Mouse (Mus musculus): Measurements from ENCODE around the gene Ptprn2.

Gene Ptprn2

GRCm38 (mm10) chr12:116981315-116981714, 495.8 kb downstream of the Ptprn2 start:
- no peak for DNase-seq (ENCODE audit: low spot score)

GRCm38 (mm10) chr12:116989144-116989543, 503.6 kb downstream of the Ptprn2 start:
- DNase-seq (ENCODE audit: low spot score): peak; percentile 27

GRCm38 (mm10) chr12:117001546-117002148, 516.1 kb downstream of the Ptprn2 start:
- no peak for DNase-seq (ENCODE audit: low spot score)

GRCm38 (mm10) chr12:117016753-117017595, 531.5 kb downstream of the Ptprn2 start:
- no peak for DNase-seq (ENCODE audit: low spot score)

- DNase-seq (ENCODE audit: low spot score): no peak
These were observed 532.4 kb downstream of the Ptprn2 start for GRCm38 (mm10) chr12:117017912-117018311.

GRCm38 (mm10) chr12:117023235-117023634, 537.7 kb downstream of the Ptprn2 start:
- DNase-seq (ENCODE audit: low spot score): no peak

GRCm38 (mm10) chr12:117024916-117025315, 539.4 kb downstream of the Ptprn2 start:
- DNase-seq (ENCODE audit: low spot score): no peak

- peak; percentile 49 for DNase-seq (ENCODE audit: low spot score)
These were observed 540.2 kb downstream of the Ptprn2 start for GRCm38 (mm10) chr12:117025676-117026075.

GRCm38 (mm10) chr12:117027351-117027750, 541.8 kb downstream of the Ptprn2 start:
- DNase-seq (ENCODE audit: low spot score): no peak

- no peak for DNase-seq (ENCODE audit: low spot score)
These were observed 542.9 kb downstream of the Ptprn2 start for GRCm38 (mm10) chr12:117028333-117028961.

GRCm38 (mm10) chr12:117033172-117033571, 547.7 kb downstream of the Ptprn2 start:
- no peak for DNase-seq (ENCODE audit: low spot score)

- DNase-seq (ENCODE audit: low spot score): no peak
These were observed 549.0 kb downstream of the Ptprn2 start for GRCm38 (mm10) chr12:117034506-117034905.

GRCm38 (mm10) chr12:117035243-117035642, 549.7 kb downstream of the Ptprn2 start:
- DNase-seq (ENCODE audit: low spot score): peak; percentile 72

- no peak for DNase-seq (ENCODE audit: low spot score)
These were observed 553.9 kb downstream of the Ptprn2 start for GRCm38 (mm10) chr12:117039411-117039810.

- no peak for DNase-seq (ENCODE audit: low spot score)
These were observed 555.9 kb downstream of the Ptprn2 start for GRCm38 (mm10) chr12:117041409-117041808.

- no peak for DNase-seq (ENCODE audit: low spot score)
These were observed 557.2 kb downstream of the Ptprn2 start for GRCm38 (mm10) chr12:117042706-117043105.

- no peak for DNase-seq (ENCODE audit: low spot score)
These were observed 562.1 kb downstream of the Ptprn2 start for GRCm38 (mm10) chr12:117047384-117048251.

- peak; percentile 16 for DNase-seq (ENCODE audit: low spot score)
These were observed 564.3 kb downstream of the Ptprn2 start for GRCm38 (mm10) chr12:117049829-117050228.

GRCm38 (mm10) chr12:117053223-117053850, 567.8 kb downstream of the Ptprn2 start:
- no peak for DNase-seq (ENCODE audit: low spot score)

GRCm38 (mm10) chr12:117053851-117054769, 568.6 kb downstream of the Ptprn2 start:
- peak; percentile 33 for DNase-seq (ENCODE audit: low spot score)
